Mouse (Mus musculus) C2C12 (cell line): Measurements from ENCODE around the gene Ccl20. TPM values are rescaled to one million over a fixed set of nuclear protein-coding genes. Genes with fewer than 3 reads are reported as not detected.

Source experiments
- H3K27me3 ChIP-seq: one replicate; pipeline ENCODE4 v1.6.1; 2011; ENCODE audit not compliant: control insufficient read depth, insufficient read depth, insufficient read length
- H3K36me3 ChIP-seq: one replicate; pipeline ENCODE4 v1.6.1; 2011; ENCODE audit not compliant: control insufficient read depth, insufficient read depth
- H3K4me3 ChIP-seq: one replicate; pipeline ENCODE4 v1.5.1; 2011; ENCODE audit warnings: mild to moderate bottlenecking, control low read depth; ENCODE audit not compliant: poor library complexity, insufficient read depth, severe bottlenecking
- H3K79me2 ChIP-seq: one replicate; pipeline ENCODE4 v1.6.1; 2011; ENCODE audit not compliant: control insufficient read depth, insufficient read depth
- H3K79me3 ChIP-seq: one replicate; pipeline ENCODE4 v1.6.1; 2011; ENCODE audit warnings: low read depth, control low read depth
- H3ac ChIP-seq: one replicate; pipeline ENCODE3; 2011; ENCODE audit warnings: low read depth; ENCODE audit not compliant: control insufficient read depth, insufficient read length
- CEBPB ChIP-seq: IDR thresholded peaks from one replicate; pipeline ENCODE4 v1.6.1; 2011; ENCODE audit warnings: low read depth, mild to moderate bottlenecking, control low read depth, moderate library complexity
- CTCF ChIP-seq: IDR thresholded peaks from one replicate; pipeline ENCODE4 v1.5.1; 2011; ENCODE audit not compliant: control insufficient read depth, insufficient read depth, insufficient read length
- FOSL1 ChIP-seq: IDR thresholded peaks from one replicate; pipeline ENCODE4 v1.8.0; 2011; ENCODE audit warnings: mild to moderate bottlenecking, low read length; ENCODE audit not compliant: poor library complexity, insufficient read depth, severe bottlenecking
- MAX ChIP-seq: IDR thresholded peaks from one replicate; pipeline ENCODE4 v1.6.1; 2011; ENCODE audit warnings: mild to moderate bottlenecking, control low read depth
- MYOD1 ChIP-seq: IDR thresholded peaks from one replicate; pipeline ENCODE4 v1.6.1; 2011; ENCODE audit warnings: low read depth; ENCODE audit not compliant: control insufficient read depth, insufficient read length
- MYOG ChIP-seq: IDR thresholded peaks from one replicate; pipeline ENCODE4 v1.6.1; 2011; ENCODE audit not compliant: control insufficient read depth, insufficient read length; ENCODE audit errors: extremely low read depth
- USF1 ChIP-seq: IDR thresholded peaks from one replicate; pipeline ENCODE4 v1.6.1; 2011; ENCODE audit warnings: low read depth, mild to moderate bottlenecking, control low read depth, moderate library complexity
- polyA plus RNA-seq: library from polyadenylated mRNA; unstranded; fragments of >200 nt; fragmentation: generic; extraction: Trizol; gene quantifications from one replicate; pipeline ENCODE4 v1.2.1, GENCODE M21; 2012; ENCODE audit warnings: missing spikeins

Gene Ccl20
- polyA plus RNA-seq, 1 experiment: not detected

- no peaks in the 10 kb centered on the region for H3K79me3 ChIP-seq
- TF ChIP-seq MYOD1: no peak
- no peak for TF ChIP-seq USF1
- no peak for TF ChIP-seq MAX
- TF ChIP-seq CTCF: no peak
- no peak for TF ChIP-seq MYOG
- TF ChIP-seq CEBPB: no peak
- TF ChIP-seq FOSL1: no peak
- no peak overlapping the region for H3ac ChIP-seq
- no peaks in the 10 kb centered on the region for H3K36me3 ChIP-seq
- no peak overlapping the region for H3K4me3 ChIP-seq
- peaks cover 5% of the 10 kb centered on the region for H3K27me3 ChIP-seq
- H3K79me2 ChIP-seq: no peaks in the 10 kb centered on the region
These were observed 45.1 kb downstream of the Ccl20 start for GRCm38 (mm10) chr1:83161658-83162057.

DNA sequence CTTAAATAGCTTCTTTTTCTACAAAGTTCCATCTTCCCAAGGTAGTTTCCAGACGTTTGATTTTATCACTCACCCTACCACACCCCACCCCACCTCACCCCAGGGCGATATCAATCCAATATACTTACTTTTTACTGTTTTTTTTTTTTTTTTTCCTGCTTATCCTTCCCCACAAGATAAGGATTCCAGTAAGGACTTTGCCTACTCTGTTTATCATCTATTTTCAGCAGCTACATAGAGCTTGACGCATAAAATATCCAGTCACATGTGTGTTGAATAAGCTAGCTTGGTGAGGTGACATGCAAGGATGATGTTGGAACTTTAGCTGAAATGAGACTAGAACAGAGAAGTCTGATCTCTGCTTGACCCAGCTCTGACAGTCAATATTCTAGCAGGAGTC is 47.5 kb downstream of the Ccl20 start:
- no peaks in the 10 kb centered on the region for H3K79me3 ChIP-seq
- no peak overlapping the region for H3ac ChIP-seq
- no peaks in the 10 kb centered on the region for H3K79me2 ChIP-seq
- H3K4me3 ChIP-seq: no peak overlapping the region
- H3K27me3 ChIP-seq: peaks cover 5% of the 10 kb centered on the region
- no peaks in the 10 kb centered on the region for H3K36me3 ChIP-seq
- TF ChIP-seq CTCF (no peak), FOSL1 (no peak), MYOG (no peak), CEBPB (no peak)

Other genes with a start within 250 kb of the Ccl20 start
- 0.12 TPM for gene A030005L19Rik, start 203.4 kb upstream of the Ccl20 start, polyA plus RNA-seq
- not detected for gene A030014E15Rik, start 191.8 kb upstream of the Ccl20 start, polyA plus RNA-seq
- gene Gm6217, start 185.4 kb upstream of the Ccl20 start, polyA plus RNA-seq: not detected
- not detected for gene A030003K21Rik, start 173.4 kb upstream of the Ccl20 start, polyA plus RNA-seq
- not detected for gene Gm7544, start 160.8 kb upstream of the Ccl20 start, polyA plus RNA-seq
- gene Gm47955, start 156.5 kb upstream of the Ccl20 start, polyA plus RNA-seq: not detected
- gene Gm47959, start 116.2 kb upstream of the Ccl20 start, polyA plus RNA-seq: not detected
- not detected for gene Slc19a3, start 78.3 kb upstream of the Ccl20 start, polyA plus RNA-seq
- gene Krtap28-10, start 74.3 kb upstream of the Ccl20 start, polyA plus RNA-seq: not detected
- not detected for gene Gm47969, start 71.8 kb upstream of the Ccl20 start, polyA plus RNA-seq
- gene A030005K14Rik, start 57.4 kb upstream of the Ccl20 start, polyA plus RNA-seq: not detected
- not detected for gene Krtap28-13, start 55.8 kb upstream of the Ccl20 start, polyA plus RNA-seq
- gene Daw1, start 43.0 kb downstream of the Ccl20 start, polyA plus RNA-seq: not detected